In the genomic region with DNA sequence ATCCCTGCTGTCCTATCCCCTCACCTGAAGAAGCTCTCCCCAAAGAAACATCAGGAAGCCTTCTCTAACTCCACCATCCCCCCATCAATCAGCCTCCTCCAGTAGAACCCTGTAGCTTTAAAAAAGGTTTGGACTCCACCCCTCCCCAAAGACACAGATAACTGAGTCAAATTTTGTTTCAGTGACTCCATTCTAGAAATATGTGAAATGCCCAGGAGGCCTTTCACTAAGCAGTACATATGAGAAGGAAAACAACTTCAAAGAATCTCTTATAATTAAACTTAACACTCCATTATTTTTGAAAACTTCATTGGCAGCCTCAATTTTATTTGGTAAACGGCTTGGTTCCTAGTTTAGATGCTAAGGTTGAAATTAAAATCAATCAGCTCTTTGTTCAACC, we compare ENCODE assay signal across 1 mouse cellular context.
TF ChIP-seq lines count a peak whose summit lies in the region.

No protein-coding gene starts in this region.

TF ChIP-seq in myocyte, 11 proteins besides CTCF, POLR2A, EP300 and RAD21 (continued from another document):
- TF ChIP-seq POLR2AphosphoS2 (IDR thresholded peaks at IDR 0.05; ENCODE audit: insufficient read length, low read depth): no peak
